Mouse (Mus musculus) left cerebral cortex, adult 18-20 months (tissue): ENCODE measurements around the gene Ank3. TPM values are rescaled to one million over a fixed set of nuclear protein-coding genes. Genes with fewer than 3 reads are reported as not detected.

ENCODE experiments used
- DNase-seq, 2 experiments: peaks; one replicate each; pipeline ENCODE4 v3.0.0; 2021 to 2022; ENCODE audit warnings: low spot score in 2 of 2, mixed read lengths in 1 of 2
- total RNA-seq, 2 experiments: library from RNA; stranded (reverse); gene quantifications; 2 replicates each; pipeline ENCODE4 v1.2.3; 2021

Ank3 gene
- total RNA-seq, 2 experiments from 2014 or later, result 407 to 424 TPM

DNA sequence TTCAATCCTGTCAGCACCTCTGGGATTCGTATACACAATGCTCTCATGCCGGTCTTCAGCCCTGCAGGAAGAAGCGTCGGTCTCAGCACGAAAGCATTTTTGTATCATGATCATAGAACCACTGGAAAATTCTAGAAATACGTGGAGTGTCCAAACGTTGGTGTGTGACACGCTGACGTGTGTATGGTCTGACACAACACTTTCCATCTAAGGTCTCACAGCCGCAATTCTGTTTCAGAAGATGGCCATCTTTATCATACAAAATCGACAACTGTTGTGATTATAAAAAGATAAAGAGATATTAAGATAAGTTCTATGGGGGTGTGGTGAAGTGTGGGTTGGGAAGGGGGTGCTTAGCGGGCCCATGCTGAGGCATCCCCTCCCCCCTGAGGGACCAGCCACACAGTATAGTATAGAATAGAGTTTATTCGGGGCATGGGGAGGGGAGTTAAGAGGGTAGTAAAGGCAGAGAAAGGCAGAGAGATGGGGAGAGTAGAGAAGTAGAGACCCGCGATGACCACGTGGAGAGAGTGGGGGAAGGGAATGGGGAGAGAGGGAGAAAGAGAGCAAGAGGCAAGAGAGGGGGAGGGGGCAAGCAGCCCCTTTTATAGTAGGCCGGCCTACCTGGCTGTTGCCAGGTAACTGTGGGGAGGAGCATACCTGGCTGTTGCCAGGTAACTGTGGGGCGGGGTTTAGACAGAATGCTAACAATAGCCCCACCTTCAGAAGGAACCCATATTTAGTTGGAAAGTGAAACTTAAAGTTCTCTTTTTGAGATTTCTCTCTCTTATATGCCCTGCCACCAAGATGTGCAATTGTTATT, 172.1 kb downstream of the Ank3 start:
- no peak for DNase-seq

DNA sequence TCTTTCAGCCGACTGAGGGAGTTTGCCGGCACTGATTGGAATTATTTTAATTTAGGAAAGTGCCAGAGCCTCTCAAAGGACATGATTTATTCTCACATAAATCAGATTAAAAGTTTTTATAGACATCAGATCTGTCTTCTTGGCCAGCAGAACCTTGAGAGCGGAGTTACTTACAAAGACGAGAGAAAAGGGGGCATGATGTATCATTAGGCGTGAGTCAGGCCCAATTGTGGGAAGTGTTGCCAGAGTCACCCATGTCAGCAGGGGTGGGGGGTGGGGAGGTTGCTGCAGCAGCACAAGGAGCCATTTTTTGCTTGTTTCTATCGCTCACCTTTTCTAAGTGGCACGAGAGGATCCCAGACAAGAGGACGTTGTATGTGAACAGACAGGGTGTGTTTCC, 172.8 kb downstream of the Ank3 start:
- DNase-seq, result no peak

DNA sequence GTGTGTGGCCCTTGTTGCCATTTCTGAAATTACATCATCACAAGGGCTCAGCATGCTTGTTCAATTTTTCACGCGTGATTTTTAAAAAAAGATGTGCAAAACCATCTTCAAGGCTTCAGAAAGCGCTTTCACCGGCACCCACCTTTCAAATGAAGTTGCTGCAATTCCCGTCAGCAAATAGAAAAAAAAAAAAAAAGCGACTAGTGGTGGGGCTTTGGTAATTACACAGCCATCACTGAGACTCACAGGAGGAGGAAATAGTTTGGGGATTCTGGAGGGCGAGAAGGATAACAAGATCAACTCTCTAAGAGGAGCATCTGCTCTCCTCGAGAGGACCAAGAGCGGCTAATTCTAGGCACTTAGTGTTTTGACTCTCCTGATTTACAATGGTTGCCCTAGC, 173.4 kb downstream of the Ank3 start:
- DNase-seq, result no peak

DNA sequence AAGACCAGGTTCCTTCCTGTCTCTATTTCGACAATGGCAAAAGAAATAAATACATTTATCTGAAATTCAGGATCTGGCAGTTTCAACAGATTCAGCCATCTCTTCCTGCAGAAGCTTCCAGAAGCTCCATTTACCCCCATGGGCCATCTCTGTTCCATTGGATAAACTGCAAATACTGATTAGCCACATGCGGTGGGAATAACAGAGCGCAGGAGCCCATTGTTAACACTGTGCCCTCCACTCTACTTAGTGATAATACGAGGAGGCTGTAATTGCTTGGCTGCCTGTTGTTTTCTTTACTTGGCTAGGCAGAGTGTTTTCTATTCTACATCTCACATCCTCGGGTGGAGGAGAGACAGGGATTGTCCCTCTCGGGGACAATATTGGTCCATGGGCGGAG, 174.5 kb downstream of the Ank3 start:
- no peak for DNase-seq

DNA sequence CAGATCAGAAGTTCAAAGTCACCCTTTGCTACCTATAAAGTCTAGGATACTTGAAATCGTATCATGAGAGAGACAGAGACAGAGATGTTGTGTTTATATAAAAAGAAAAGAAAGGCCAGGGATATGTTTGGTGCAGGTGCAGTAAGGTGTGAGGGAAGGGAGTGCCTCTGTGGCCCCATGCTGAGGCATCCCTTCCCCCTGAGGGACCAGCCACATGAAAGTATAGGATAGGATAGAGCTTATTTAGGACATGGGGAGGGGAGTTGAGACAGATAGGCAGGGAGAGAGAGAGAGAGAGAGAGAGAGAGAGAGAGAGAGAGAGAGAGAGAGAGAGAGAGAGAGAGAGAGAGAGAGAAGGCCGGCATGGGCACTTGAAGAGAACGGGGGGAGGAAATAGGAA, 175.2 kb downstream of the Ank3 start:
- DNase-seq, result no peak

DNA sequence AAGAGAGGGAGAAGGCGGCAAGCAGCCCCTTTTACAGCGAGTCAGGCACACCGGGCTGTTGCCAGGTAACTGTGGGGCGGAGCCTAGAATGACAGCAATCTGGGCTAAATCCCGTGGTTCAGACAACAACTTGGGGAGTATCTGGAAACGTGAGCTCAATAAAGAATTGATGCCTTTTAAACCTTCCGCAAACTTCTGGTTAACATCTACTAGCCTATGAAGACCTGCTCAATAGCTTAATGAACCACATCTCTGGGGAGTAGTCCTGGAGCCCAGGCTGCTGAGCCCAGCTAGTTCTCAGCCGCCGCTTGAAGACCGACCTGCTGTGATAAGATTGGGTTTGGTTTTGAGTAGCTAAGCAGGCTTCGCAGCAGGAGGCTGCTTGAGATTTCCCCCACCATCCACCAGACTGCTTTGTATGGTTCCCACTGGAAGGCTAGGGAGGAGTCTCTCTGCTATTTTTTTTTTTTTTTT, 175.7 kb downstream of the Ank3 start:
- no peak for DNase-seq

DNA sequence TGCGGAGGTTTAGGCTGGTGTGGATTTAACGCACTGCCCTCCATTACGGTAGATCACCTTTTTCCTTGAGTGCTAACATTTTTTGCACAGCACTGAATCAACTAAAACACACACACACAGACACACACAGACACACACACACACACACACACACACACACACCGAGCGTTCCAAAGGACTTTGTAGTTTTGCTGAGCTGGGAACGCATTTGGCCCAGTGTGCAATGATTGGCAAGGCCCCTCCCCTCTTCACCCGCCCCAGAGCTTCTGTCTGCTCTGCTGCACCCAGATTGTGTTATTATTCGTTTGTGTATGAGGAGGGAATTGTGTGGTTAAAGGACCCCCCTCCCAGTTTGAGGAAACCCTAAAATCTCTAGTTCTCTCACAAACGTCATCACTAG, 176.3 kb downstream of the Ank3 start:
- DNase-seq, result no peak

DNA sequence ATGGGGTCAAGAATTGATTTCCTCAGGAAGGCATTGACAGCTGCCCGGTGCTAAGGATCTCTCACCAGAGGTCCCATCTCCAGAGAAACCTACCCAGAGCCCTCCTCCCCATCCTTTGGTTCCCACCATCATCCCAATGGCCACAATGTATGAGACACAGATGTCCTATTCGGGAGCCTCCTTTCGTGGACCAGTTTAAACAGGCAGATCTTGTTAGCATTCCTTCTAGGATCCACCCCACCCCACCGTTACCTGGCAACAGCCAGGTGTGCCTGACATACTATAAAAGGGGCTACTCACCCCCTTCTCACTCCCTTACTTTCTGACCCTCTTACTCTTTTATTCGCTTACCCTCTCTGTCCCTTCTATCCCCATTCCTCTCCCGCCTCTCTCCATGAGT, 176.9 kb downstream of the Ank3 start:
- no peak for DNase-seq

DNA sequence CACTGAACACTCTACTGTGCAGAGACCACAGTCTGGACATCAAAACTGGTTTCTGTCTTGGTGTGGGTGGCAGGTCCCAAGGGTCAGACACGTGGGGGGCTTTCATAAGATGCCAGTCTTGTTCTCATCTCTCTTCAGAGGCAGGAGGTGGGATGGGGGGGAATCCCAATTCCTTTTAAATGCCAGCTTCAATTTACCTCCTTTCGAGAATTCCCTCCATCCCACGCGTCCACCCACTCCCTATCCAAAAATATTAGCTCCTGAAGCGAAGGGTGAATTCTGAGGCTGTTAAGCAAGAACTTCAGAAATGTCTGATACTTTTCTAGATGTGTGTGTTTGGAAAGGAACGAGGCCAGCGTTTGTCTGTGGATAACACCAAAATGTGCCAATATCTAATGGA, 177.7 kb downstream of the Ank3 start:
- peak in 1 of 2 experiments; percentile 39 for DNase-seq

DNA sequence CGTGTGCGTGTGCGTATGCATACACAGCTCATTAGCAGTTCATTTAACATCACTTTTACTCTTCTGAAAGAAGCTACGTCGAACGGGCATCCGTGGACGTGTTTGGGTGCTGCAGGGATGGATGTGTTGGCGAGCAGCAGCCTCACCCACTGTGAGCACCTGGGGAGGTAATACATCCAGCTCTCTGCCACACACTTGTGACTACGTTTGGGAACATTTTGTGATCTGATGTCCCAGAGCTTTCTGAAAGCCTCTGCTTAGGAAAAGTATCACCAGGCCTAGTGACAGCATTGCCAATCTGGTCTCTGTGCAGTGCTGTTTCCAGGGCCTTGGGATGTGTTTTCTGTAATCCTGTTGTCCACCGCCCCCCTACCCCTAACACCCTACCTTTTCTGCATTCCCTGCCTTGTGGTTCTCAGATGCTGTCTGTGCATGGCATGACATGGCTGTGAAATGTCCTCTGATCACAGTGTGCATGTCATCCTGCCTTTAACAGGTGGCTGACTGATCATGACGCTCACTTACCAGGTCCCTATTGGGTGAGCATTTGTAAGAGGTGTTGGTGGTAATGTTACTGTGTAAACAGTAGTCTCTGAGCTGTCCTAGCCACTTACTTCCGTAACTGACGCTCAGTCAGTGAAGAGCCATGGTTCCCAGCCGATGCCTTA, 178.6 kb downstream of the Ank3 start:
- no peak for DNase-seq

DNA sequence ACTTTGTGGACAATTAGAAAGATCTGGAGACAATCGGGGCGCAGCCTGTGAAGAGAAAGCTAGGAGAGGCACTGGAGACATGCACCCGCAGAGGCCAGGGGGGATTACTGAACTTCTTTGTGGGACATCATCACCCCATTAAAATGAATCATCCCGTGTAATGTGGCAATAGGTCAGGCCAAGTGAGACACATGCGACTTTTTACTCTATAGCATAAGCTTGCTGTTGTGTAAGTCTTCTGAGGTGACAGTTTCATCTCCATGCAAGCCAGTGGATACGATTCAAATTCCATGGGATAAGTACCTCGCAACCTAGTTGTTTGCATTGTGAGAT, 179.1 kb downstream of the Ank3 start:
- DNase-seq, result no peak

DNA sequence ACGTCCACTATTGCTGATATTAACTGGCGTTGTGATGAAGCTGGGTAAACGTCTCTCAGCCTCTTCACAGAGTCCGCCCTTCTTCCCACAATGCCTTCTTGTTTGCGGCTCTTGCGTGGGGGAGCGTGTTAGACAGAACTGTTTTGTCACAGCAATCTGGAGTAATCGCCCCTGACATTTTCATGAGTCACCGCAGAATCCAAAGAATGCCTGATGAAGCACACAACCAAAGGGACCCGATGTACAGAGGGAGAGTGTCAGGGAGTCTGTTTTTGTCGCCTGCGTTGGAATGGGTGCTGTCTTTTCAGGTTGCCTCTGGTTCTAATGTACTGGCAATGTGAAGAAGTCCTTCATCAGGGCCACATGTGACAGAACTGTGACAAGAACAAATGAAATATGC, 181.0 kb downstream of the Ank3 start:
- peak; percentile 54 to 74 for DNase-seq

DNA sequence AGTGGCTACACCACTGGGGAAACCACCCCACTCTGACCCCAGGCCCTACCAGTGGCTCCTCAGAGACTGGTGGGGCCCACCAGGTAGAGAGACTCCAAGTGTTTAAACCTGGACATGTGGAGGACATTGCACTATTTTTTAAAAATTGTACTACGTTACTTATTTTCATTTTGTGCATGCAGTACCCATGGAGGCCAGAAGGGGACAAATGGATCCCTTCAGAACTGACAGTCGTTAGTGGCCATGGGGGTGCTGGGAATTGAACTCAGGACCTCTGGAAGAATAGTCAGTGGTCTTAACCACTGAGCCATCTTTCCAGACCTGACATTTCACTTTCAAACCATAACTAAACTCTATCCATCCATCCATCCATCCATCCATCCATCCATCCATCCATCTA, 183.0 kb downstream of the Ank3 start:
- DNase-seq, result no peak

DNA sequence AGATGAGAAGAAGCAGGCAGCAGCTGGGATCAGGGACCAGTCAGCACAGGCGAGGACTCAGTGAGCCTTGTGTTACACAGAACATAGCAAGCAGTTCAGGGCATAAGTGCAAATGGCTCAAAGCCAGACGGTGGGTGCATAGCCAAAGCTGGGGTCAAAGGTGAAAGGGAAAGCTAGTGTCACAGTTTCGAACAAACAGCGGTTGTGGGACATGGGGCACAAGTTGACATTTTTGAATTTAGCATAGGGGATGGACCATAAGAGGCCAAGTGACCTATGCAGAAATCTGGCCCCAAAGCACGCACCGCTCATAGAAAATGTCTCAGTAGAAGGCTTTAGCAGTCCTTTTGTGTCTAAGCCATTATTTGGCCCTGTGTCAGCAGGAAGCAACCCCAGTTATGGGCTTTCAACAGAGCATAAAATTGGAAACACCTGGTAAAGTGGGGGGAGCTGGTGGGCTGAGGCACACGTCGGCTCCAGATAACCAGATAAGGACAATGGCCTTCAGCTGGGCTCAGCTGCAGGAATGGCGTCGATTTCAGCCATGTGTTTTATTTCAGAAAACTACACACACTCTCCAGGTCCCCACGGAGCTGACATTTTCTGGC, 185.4 kb downstream of the Ank3 start:
- no peak for DNase-seq

DNA sequence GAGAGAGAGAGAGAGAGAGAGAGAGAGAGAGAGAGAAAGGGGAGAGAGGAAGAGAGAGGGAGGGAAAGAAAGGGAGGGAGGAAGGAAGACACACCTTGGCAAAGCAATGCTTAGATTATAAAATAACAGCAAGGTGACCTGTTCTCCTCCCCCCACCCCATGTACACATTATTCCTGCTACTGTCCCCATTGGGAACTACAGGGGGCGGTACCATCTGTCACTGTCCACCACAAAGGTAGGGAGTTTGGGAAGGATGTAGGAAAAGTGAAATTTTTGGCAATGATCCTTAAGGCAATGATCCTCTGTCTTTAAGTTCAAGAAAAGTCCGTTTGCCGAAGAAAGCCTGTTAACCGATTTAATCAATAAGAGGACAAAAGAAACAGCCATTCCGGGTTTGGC, 186.0 kb downstream of the Ank3 start:
- DNase-seq, result no peak

DNA sequence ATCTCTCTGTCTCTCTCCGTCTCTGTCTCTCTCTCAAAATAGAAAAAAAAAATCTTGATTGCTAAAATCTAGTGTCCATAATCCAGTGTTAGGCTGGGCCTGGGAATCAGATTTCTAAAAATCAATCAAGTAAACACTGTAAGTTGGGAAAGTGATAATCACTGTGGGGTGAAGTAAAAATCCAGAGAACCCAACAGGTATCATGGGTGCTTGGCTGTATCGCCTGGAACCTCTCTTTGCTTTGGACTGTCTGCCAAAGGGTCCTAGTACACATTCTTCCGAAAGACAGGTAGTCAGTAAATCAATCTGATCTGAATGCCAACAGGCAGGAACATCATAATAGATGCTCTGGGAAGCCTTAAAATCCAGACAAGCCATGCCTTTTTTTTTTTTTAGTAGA, 186.7 kb downstream of the Ank3 start:
- DNase-seq, result no peak

DNA sequence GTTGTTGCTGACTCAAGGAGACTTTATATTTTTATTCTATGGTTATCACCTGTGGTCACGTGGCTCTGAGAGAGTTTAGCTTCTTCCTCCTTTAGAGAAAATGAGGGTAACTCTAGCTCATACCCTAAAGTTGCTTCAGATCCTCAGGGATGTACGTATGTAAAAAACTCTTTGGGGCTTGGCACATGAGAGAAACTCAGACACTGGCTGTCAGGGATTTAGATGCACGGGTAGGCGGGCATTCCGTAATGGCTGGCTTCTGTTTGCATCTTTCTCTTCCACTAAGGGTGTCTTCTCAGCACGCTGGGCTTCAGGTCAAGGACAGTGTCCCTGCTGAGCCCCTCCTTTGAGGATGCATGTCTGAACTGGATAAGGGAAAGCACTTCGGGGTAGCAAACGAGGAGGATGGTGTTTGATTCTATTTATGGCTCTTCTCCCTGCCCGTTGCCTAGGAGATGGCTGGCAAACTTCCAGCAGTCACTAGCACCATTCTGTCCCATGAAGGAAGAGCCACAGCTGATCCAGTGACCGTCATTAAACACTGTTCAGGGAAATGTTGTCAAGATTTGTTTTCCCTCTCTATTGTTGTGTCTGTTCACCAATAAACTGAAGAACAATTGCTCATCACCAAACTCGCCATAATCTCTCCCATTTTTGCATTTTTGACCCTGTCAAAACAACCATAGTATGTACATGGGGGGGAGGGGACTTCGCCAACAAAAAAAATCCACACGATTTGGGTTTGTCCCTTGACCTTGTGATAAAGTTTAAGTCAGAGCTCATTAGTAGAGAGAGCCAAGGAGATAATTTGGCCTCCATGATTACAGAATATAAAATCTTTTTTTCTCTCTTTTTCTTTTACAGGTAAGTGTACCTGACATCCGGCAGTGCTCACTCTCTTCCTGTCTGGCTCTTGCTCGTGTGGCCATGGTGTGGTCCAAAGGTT, 195.9 kb downstream of the Ank3 start:
- DNase-seq, result peak; percentile 69 to 71

DNA sequence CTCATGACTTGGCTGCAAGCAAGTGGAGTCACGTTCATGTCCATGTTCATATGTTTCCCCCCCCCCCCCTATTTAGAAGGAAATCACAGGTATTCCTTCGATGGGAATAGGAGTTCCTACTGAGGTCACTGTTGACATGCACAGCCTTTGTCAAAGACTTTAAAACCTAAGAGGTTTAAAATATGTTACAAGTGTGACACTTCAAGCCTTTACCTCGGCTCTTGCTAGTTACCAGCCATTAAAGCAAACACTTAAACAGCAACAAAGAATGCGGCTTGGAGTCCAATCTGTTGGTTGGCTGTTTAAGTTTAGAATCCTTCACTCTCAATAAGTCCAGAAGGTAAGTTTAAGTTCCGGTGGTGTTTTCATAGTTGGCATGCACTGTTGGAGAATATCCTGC, 196.9 kb downstream of the Ank3 start:
- DNase-seq, result no peak

DNA sequence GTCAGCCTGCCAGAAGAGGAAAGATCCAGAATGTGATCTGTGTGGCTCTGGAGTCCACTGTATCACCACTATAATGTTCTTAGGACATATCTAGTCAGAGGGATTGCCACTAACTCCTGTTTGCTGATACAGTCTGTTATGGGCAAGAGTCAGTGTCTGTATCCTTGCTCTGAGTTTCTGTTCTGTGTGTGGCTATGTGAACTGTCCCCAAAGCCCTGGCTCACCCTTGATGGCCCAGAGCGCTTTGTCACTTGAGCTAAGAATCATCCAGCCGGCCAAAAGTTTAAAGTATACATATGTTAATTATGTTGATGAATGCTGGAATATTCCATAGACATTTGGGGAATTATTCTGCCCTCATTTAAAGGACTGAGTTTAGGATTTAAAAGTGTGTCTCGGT, 202.9 kb downstream of the Ank3 start:
- no peak for DNase-seq

DNA sequence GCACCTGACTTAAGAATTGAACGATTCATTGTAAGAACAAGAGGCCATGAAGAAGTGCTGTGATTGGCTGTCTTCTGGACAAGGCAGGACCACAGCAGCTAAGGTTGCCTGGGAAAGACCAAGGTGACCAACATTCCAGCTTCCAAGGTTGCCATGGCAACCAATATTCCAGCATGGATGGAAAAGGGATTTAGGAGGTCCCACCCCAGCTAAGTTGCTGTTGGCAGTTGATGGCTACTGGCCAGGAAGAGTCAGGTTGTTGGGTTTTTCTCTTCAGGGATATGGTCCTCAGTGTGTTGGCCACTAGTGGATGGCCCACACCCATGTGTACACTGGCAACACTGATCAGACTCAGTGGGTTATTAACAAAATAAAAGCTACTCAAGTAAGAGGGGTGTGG, 204.1 kb downstream of the Ank3 start:
- DNase-seq, result no peak

DNA sequence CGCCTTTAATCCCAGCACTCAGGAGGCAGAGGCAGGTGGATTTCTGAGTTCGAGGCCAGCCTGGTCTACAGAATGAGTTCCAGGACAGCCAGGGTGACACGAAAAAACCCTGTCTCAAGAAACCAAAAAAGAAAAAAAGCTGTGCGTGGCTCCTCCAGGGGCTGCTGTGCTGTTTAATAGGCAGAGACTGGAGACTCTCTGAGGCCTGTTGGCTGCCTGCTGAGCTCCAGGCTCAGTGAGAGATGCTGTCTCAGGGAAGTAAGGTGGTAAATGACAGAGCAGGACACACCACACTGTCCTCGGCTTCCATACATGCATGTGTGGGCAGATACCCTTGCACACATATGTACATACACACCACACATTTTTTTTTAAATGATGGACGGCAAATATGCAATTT, 206.0 kb downstream of the Ank3 start:
- DNase-seq, result no peak
